Mouse (Mus musculus) heart, adult 2 months (tissue): ENCODE data around the gene Rpl18a. TPM values are rescaled to one million over a fixed set of nuclear protein-coding genes. Genes with fewer than 3 reads are reported as not detected.

Experiments
- DNase-seq, 2 experiments: peaks; one replicate each; pipeline ENCODE4 v3.0.0; 2021
- H3K27ac ChIP-seq: fragments of 200-600 bp; 2 replicates; pipeline ENCODE4 v1.8.1; 2022
- H3K27me3 ChIP-seq: fragments of 200-500 bp; 2 replicates; pipeline ENCODE4 v1.6.1; 2012; ENCODE audit warnings: mild to moderate bottlenecking, low read length, inconsistent platforms, mixed read lengths; ENCODE audit not compliant: control insufficient read depth, insufficient read depth
- H3K36me3 ChIP-seq: fragments of 200-500 bp; 2 replicates; pipeline ENCODE4 v1.6.1; 2012; ENCODE audit warnings: low read length, inconsistent platforms; ENCODE audit not compliant: control insufficient read depth, insufficient read depth
- H3K4me1 ChIP-seq: fragments of 200-500 bp; 2 replicates; pipeline ENCODE4 v1.6.1; 2011; ENCODE audit warnings: low read length; ENCODE audit not compliant: control insufficient read depth, insufficient read depth
- H3K4me3 ChIP-seq: fragments of 200-600 bp; 2 replicates; pipeline ENCODE4 v1.8.1; 2022
- H3K79me2 ChIP-seq: fragments of 200-500 bp; replicated peaks from 2 replicates; pipeline ENCODE4 v1.6.1; 2012; ENCODE audit warnings: mild to moderate bottlenecking, inconsistent platforms, low read length, moderate library complexity, mixed read lengths; ENCODE audit not compliant: control insufficient read depth, insufficient read depth
- H3K9ac ChIP-seq: fragments of 200-500 bp; 2 replicates; pipeline ENCODE4 v1.6.1; 2012; ENCODE audit warnings: low read depth, mild to moderate bottlenecking, control low read depth, inconsistent platforms, low read length, mixed read lengths
- CTCF ChIP-seq: fragments of 200-600 bp; IDR thresholded peaks from 2 replicates; pipeline ENCODE4 v1.8.1; 2022; ENCODE audit warnings: antibody characterized with exemption, mild to moderate bottlenecking, moderate library complexity
- EP300 ChIP-seq: fragments of 200-500 bp; IDR thresholded peaks from 2 replicates; pipeline ENCODE4 v1.6.1; 2011; ENCODE audit warnings: low read depth, low read length, control low read depth; ENCODE audit not compliant: insufficient read depth
- POLR2A ChIP-seq: fragments of 200-500 bp; IDR thresholded peaks from 2 replicates; pipeline ENCODE4 v1.6.1; 2011; ENCODE audit warnings: mild to moderate bottlenecking, low read depth, low read length, control low read depth; ENCODE audit not compliant: insufficient read depth
- WGBS: fragments of 180-500 bp; shearing (Covaris S2); methylation state at CpG from one replicate; pipeline ENCODE4 v1.1.7; 2018; 5-methylcytosine and 5-hydroxymethylcytosine counted together
- intact Hi-C: fragments of 180-260 bp; cut with DNase I; formaldehyde crosslinking; loops from one replicate; pipeline ENCODE4 v1.15.1; 2025
- polyA plus RNA-seq: library from polyadenylated mRNA; depleted of rRNA; stranded (reverse); fragments of >200 nt; gene quantifications from 2 replicates; pipeline ENCODE4 v1.2.3, GENCODE M21; 2012
- total RNA-seq, 2 experiments: library from RNA; stranded (reverse); gene quantifications; 2 replicates each; pipeline ENCODE4 v1.2.3; 2021

Rpl18a gene
- total and polyA plus RNA-seq, 3 experiments = 909 to 2,387 (median 1,075) TPM

GRCm38 (mm10) chr8:70873364-70873985 is 23.7 kb downstream of the Rpl18a start, which contains the start of gene Ccdc124:
Gene Ccdc124 (minus strand): TSS chr8:70873935.
- H3K79me2 ChIP-seq = no peaks in the 10 kb centered on the region
- H3K4me3 ChIP-seq = peak within 1 kb of the TSS; percentile 97
- WGBS = under 1% methylated on average over 46 of the region's 46 CpGs
- H3K4me1 ChIP-seq = peaks cover 4% of the 10 kb centered on the region
- H3K27me3 ChIP-seq = no peaks in the 10 kb centered on the region
- peak; percentile 95 to 97 for DNase-seq
- H3K27ac ChIP-seq = peak within 1 kb of the TSS; percentile 95
- no peaks in the 10 kb centered on the region for H3K36me3 ChIP-seq
- intact Hi-C loops = loop anchor here (1.0 kb wide), 2 partner anchors 20 to 24 kb away; partner anchors contain the start of gene Rpl18a
- peak within 1 kb of the TSS; percentile 75 for H3K9ac ChIP-seq
- TF ChIP-seq CTCF (no peak; the same call in 1 of the 2 replicates), POLR2A (peak; percentile 63), EP300 (0 out of 2 replicates have a peak, but pooled peaks have one; percentile 47)

GRCm38 (mm10) chr8:70872643-70873363 is 24.4 kb downstream of the Rpl18a start:
- intact Hi-C loops = loop anchor here (1.0 kb wide), 2 partner anchors 20 to 24 kb away; partner anchors contain the start of gene Rpl18a
- Histone ChIP-seq H3K36me3 (no peaks in the 10 kb centered on the region), H3K9ac (peak overlapping the region; percentile 75), H3K27me3 (no peaks in the 10 kb centered on the region), H3K4me1 (peaks cover 4% of the 10 kb centered on the region), H3K4me3 (peak overlapping the region; percentile 97), H3K79me2 (no peaks in the 10 kb centered on the region), H3K27ac (peak overlapping the region; percentile 95)
- no peak for DNase-seq
- no peak for TF ChIP-seq EP300
- 2% methylated on average over 31 of the region's 31 CpGs for WGBS

- TF ChIP-seq POLR2A = no peak
- TF ChIP-seq EP300 = no peak
- no peak for TF ChIP-seq CTCF
- DNase-seq = no peak
- Histone ChIP-seq H3K4me1 (peaks cover 4% of the 10 kb centered on the region), H3K4me3 (no peak overlapping the region), H3K27me3 (no peaks in the 10 kb centered on the region), H3K27ac (no peak overlapping the region), H3K9ac (no peak overlapping the region), H3K36me3 (no peaks in the 10 kb centered on the region), H3K79me2 (no peaks in the 10 kb centered on the region)
- WGBS = 64% methylated on average over 5 of the region's 5 CpGs
- intact Hi-C loops = no loop called here
Measured at GRCm38 (mm10) chr8:70871195-70871807, 25.9 kb downstream of the Rpl18a start.

- no peaks in the 10 kb centered on the region for H3K36me3 ChIP-seq
- no peaks in the 10 kb centered on the region for H3K27me3 ChIP-seq
- H3K4me3 ChIP-seq = no peak overlapping the region
- intact Hi-C loops = loop anchor here (1.0 to 2.0 kb wide), 2 partner anchors 25 to 149 kb away; no protein-coding TSS in a partner anchor
- peak; percentile 97; the same call in 1 of the 2 replicates for TF ChIP-seq CTCF
- no peak for TF ChIP-seq POLR2A
- peak; percentile 92 for TF ChIP-seq EP300
- no peak overlapping the region for H3K9ac ChIP-seq
- H3K4me1 ChIP-seq = peaks cover 10% of the 10 kb centered on the region
- no peak overlapping the region for H3K27ac ChIP-seq
- 51% methylated on average over 16 of the region's 16 CpGs for WGBS
- no peaks in the 10 kb centered on the region for H3K79me2 ChIP-seq
- DNase-seq = peak; percentile 81
Measured at GRCm38 (mm10) chr8:70869601-70870041, 27.6 kb downstream of the Rpl18a start.

- no peak for TF ChIP-seq EP300
- 0 out of 2 replicates have a peak, but pooled peaks have one; percentile 20 for TF ChIP-seq POLR2A
- no peak overlapping the region for H3K4me3 ChIP-seq
- H3K79me2 ChIP-seq = no peaks in the 10 kb centered on the region
- H3K36me3 ChIP-seq = no peaks in the 10 kb centered on the region
- no peak overlapping the region for H3K27ac ChIP-seq
- no peak for DNase-seq
- peaks cover 10% of the 10 kb centered on the region for H3K4me1 ChIP-seq
- H3K27me3 ChIP-seq = no peaks in the 10 kb centered on the region
- intact Hi-C loops = loop anchor here (1.0 to 2.0 kb wide), 2 partner anchors 25 to 148 kb away; no protein-coding TSS in a partner anchor
- 59% methylated on average over 5 of the region's 5 CpGs for WGBS
- no peak overlapping the region for H3K9ac ChIP-seq
Measured at GRCm38 (mm10) chr8:70869199-70869571, 28.0 kb downstream of the Rpl18a start.
